Comparison of ENCODE assay signal across 22 mouse cellular contexts in genomic region chr11:116265850-116266249, GRCm38 (mm10). TPM values are rescaled to one million over a fixed set of nuclear protein-coding genes. Genes with fewer than 3 reads are reported as not detected.
DNase-seq lines count a peak whose midpoint lies in the region; ATAC-seq and TF ChIP-seq lines count a peak whose summit lies in the region.
"Had no signal": no experiment of that assay in that cellular context is flagged by ENCODE, and none has a peak within 500 bp of the region (broad histone marks: within the 10 kb centered on the region; RNA-seq: fewer than 3 reads in every experiment).

No protein-coding gene starts in this region.

- no peak for TF ChIP-seq POLR2A in bone marrow, adult 2 months (IDR thresholded peaks at IDR 0.05; ENCODE audit: borderline replicate concordance, control insufficient read depth, low read depth, low read length)

- H3K36me3 ChIP-seq in forebrain, embryonic 15.5 days = peaks cover 80% of the 10 kb centered on the region
- H3K36me3 ChIP-seq in forebrain, embryonic 16.5 days (ENCODE audit: control insufficient read depth, insufficient read depth) = peaks cover 46% of the 10 kb centered on the region
- peaks cover 98% of the 10 kb centered on the region for H3K36me3 ChIP-seq in liver, embryonic 13.5 days
- peaks cover 75% of the 10 kb centered on the region for H3K36me3 ChIP-seq in liver, embryonic 11.5 days (ENCODE audit: control insufficient read depth, insufficient read depth, low read length)

- 97% methylated on average over 4 of the region's 4 CpGs for WGBS in forebrain, embryonic 15.5 days
- WGBS in forebrain, embryonic 16.5 days = 93% methylated on average over 4 of the region's 4 CpGs
- 70% methylated on average over 4 of the region's 4 CpGs for WGBS in liver, embryonic 13.5 days (ENCODE audit: insufficient replicate concordance)
- 84% methylated on average over 4 of the region's 4 CpGs for WGBS in liver, embryonic 11.5 days
- 35% methylated on average over 4 of the region's 4 CpGs for WGBS in bone marrow, adult 2 months

- no peak for DNase-seq in liver, embryonic 13.5 days
- no peak for DNase-seq in liver, embryonic 11.5 days (ENCODE audit: low spot score)
- DNase-seq in MN1 (ENCODE audit: low spot score) = no peak
- DNase-seq in adrenal gland, postnatal 14 days = no peak
- DNase-seq: adrenal gland, adult 2 months; adrenal gland, postnatal 36 days; cerebellum, adult 11 months; cerebellum, adult 8-10 months; cerebellum, postnatal 14 days; gastrocnemius, postnatal 10 days; heart, adult 2 months had no signal

- no peak overlapping the region for H3K4me2 ChIP-seq in forebrain, embryonic 15.5 days (replicated peaks)
- no peak overlapping the region for H3K4me2 ChIP-seq in forebrain, embryonic 16.5 days (ENCODE audit: low read length)
- no peak overlapping the region for H3K4me2 ChIP-seq in liver, embryonic 13.5 days
- no peak overlapping the region for H3K4me2 ChIP-seq in liver, embryonic 11.5 days
- H3K4me2 ChIP-seq: embryonic facial prominence, embryonic 12.5 days; forebrain, embryonic 12.5 days; heart, embryonic 11.5 days; heart, embryonic 15.5 days; hindbrain, embryonic 15.5 days had no signal

- no peak for ATAC-seq in forebrain, embryonic 15.5 days (replicated peaks)
- no peak for ATAC-seq in forebrain, embryonic 16.5 days
- ATAC-seq in liver, embryonic 13.5 days (ENCODE audit: low read depth) = no peak
- ATAC-seq in liver, embryonic 11.5 days (replicated peaks; ENCODE audit: low FRiP score) = no peak
- peak; percentile 53 for ATAC-seq in megakaryocyte progenitor cell, adult 5-6 weeks (replicated peaks; ENCODE audit: poor library complexity)

- no peak overlapping the region for H3K4me3 ChIP-seq in forebrain, embryonic 15.5 days
- no peak overlapping the region for H3K4me3 ChIP-seq in forebrain, embryonic 16.5 days (replicated peaks; ENCODE audit: low read length)
- H3K4me3 ChIP-seq in liver, embryonic 13.5 days (replicated peaks) = no peak overlapping the region
- H3K4me3 ChIP-seq in liver, embryonic 11.5 days (ENCODE audit: low read depth, low read length) = no peak overlapping the region
- no peak overlapping the region for H3K4me3 ChIP-seq in bone marrow, adult 2 months (replicated peaks; ENCODE audit: control insufficient read depth, low read depth, low read length)
- H3K4me3 ChIP-seq: embryonic facial prominence, embryonic 12.5 days; forebrain, embryonic 12.5 days; heart, adult 2 months; heart, embryonic 15.5 days; hindbrain, embryonic 15.5 days had no signal

- peaks cover 10% of the 10 kb centered on the region; the same call in 1 of the 2 replicates for H3K4me1 ChIP-seq in forebrain, embryonic 15.5 days
- peaks cover 4% of the 10 kb centered on the region for H3K4me1 ChIP-seq in forebrain, embryonic 16.5 days (replicated peaks; ENCODE audit: control insufficient read depth, insufficient read depth, low read length)
- H3K4me1 ChIP-seq in liver, embryonic 13.5 days (replicated peaks) = peaks cover 33% of the 10 kb centered on the region
- peaks cover 5% of the 10 kb centered on the region; the same call in 1 of the 2 replicates for H3K4me1 ChIP-seq in liver, embryonic 11.5 days (replicated peaks; ENCODE audit: control insufficient read depth, insufficient read depth, low read length)
- H3K4me1 ChIP-seq in bone marrow, adult 2 months (ENCODE audit: control insufficient read depth, insufficient read depth, low read length) = peaks cover 4% of the 10 kb centered on the region
- H3K4me1 ChIP-seq: embryonic facial prominence, embryonic 12.5 days; heart, embryonic 15.5 days had no signal

- H3K27ac ChIP-seq in forebrain, embryonic 15.5 days (replicated peaks) = 0 out of 2 replicates have a peak overlapping the region, but pooled peaks have one; percentile 15
- no peak overlapping the region for H3K27ac ChIP-seq in forebrain, embryonic 16.5 days (ENCODE audit: low read length)
- peak overlapping the region; percentile 58; the same call in 1 of the 2 replicates for H3K27ac ChIP-seq in liver, embryonic 13.5 days
- no peak overlapping the region for H3K27ac ChIP-seq in liver, embryonic 11.5 days (ENCODE audit: low read depth, low read length)
- H3K27ac ChIP-seq in bone marrow, adult 2 months (ENCODE audit: control insufficient read depth, insufficient read depth, low read depth, low read length, poor library complexity) = 0 out of 2 replicates have a peak overlapping the region, but pooled peaks have one; percentile 5
- H3K27ac ChIP-seq: embryonic facial prominence, embryonic 12.5 days; forebrain, embryonic 12.5 days; heart, adult 2 months; heart, embryonic 15.5 days; hindbrain, embryonic 15.5 days had no signal

- TF ChIP-seq CTCF in bone marrow, adult 2 months (IDR thresholded peaks at IDR 0.05; ENCODE audit: control insufficient read depth, insufficient read depth, low read length) = no peak

- H3K9me3 ChIP-seq in forebrain, embryonic 15.5 days = no peaks in the 10 kb centered on the region
- H3K9me3 ChIP-seq in forebrain, embryonic 16.5 days (ENCODE audit: control insufficient read depth, low read length) = no peaks in the 10 kb centered on the region
- no peaks in the 10 kb centered on the region for H3K9me3 ChIP-seq in liver, embryonic 13.5 days (replicated peaks)
- H3K9me3 ChIP-seq in liver, embryonic 11.5 days (ENCODE audit: control insufficient read depth, low read length) = no peaks in the 10 kb centered on the region
- H3K9me3 ChIP-seq: embryonic facial prominence, embryonic 12.5 days; forebrain, embryonic 12.5 days; heart, embryonic 15.5 days; hindbrain, embryonic 15.5 days had no signal

- H3K9ac ChIP-seq in forebrain, embryonic 15.5 days (replicated peaks) = no peak overlapping the region
- H3K9ac ChIP-seq in forebrain, embryonic 16.5 days (replicated peaks; ENCODE audit: low read depth, low read length) = no peak overlapping the region
- H3K9ac ChIP-seq in liver, embryonic 13.5 days = no peak overlapping the region
- no peak overlapping the region for H3K9ac ChIP-seq in liver, embryonic 11.5 days (ENCODE audit: low read depth, low read length)
- H3K9ac ChIP-seq: embryonic facial prominence, embryonic 12.5 days; forebrain, embryonic 12.5 days; heart, embryonic 15.5 days; hindbrain, embryonic 15.5 days had no signal

- H3K27me3 ChIP-seq in forebrain, embryonic 15.5 days = no peaks in the 10 kb centered on the region
- H3K27me3 ChIP-seq in forebrain, embryonic 16.5 days (replicated peaks; ENCODE audit: control insufficient read depth, insufficient read depth, low read length) = no peaks in the 10 kb centered on the region
- H3K27me3 ChIP-seq in liver, embryonic 13.5 days = no peaks in the 10 kb centered on the region
- no peaks in the 10 kb centered on the region for H3K27me3 ChIP-seq in liver, embryonic 11.5 days (replicated peaks; ENCODE audit: control insufficient read depth, insufficient read depth, low read length)
- H3K27me3 ChIP-seq: embryonic facial prominence, embryonic 12.5 days; forebrain, embryonic 12.5 days; heart, embryonic 15.5 days; hindbrain, embryonic 15.5 days had no signal

RNA-seq across cellular contexts. Expression of gene Srp68, which starts 8.2 kb away (rescaled TPM):
- 68.9 and 71.5 TPM in 2 replicates for polyA plus RNA-seq in forebrain, embryonic 15.5 days (2015; fragmentation: Nextera tagmentation; extraction: Ambion mirVana)
- 64.1 and 72.0 TPM in 2 replicates for polyA plus RNA-seq in forebrain, embryonic 16.5 days (2015; fragmentation: Nextera tagmentation; extraction: Ambion mirVana)
- 47.6 and 51.6 TPM in 2 replicates for polyA plus RNA-seq in liver, embryonic 13.5 days (2015; fragmentation: Nextera tagmentation; extraction: Ambion mirVana)
- polyA plus RNA-seq in liver, embryonic 11.5 days (2014; fragmentation: Nextera tagmentation; extraction: Ambion mirVana) = 88.4 and 89.4 TPM in 2 replicates
- 23.8 and 44.5 TPM in 2 replicates for polyA plus RNA-seq in bone marrow, adult 2 months (2011; ENCODE audit: insufficient read depth, insufficient read length, low replicate concordance, missing spikeins)
- 59.1 and 65.6 TPM in 2 replicates for total RNA-seq in megakaryocyte progenitor cell, adult 5-6 weeks (2015)
- 63.1 and 67.3 TPM in 2 replicates for total RNA-seq in megakaryocyte progenitor cell, adult 5-6 weeks (2017)
- total RNA-seq in adrenal gland, postnatal 14 days (2021) = 63.1 and 70.4 TPM in 2 replicates

RNA-seq across cellular contexts. Expression of gene Galr2, which starts 14.9 kb away (rescaled TPM):
- 0.29 TPM in 1 of 2 replicates, not detected in the other for polyA plus RNA-seq in forebrain, embryonic 15.5 days (2015; fragmentation: Nextera tagmentation; extraction: Ambion mirVana)
- polyA plus RNA-seq in forebrain, embryonic 16.5 days (2015; fragmentation: Nextera tagmentation; extraction: Ambion mirVana) = 0.10 and 0.14 TPM in 2 replicates
- polyA plus RNA-seq in liver, embryonic 13.5 days (2015; fragmentation: Nextera tagmentation; extraction: Ambion mirVana) = 0.07 TPM in 1 of 2 replicates, not detected in the other
- 0.11 TPM in 1 of 2 replicates, not detected in the other for polyA plus RNA-seq in liver, embryonic 11.5 days (2014; fragmentation: Nextera tagmentation; extraction: Ambion mirVana)
- not detected in 2 replicates for polyA plus RNA-seq in bone marrow, adult 2 months (2011; ENCODE audit: insufficient read depth, insufficient read length, low replicate concordance, missing spikeins)
- total RNA-seq in megakaryocyte progenitor cell, adult 5-6 weeks (2015) = not detected in 2 replicates
- total RNA-seq in megakaryocyte progenitor cell, adult 5-6 weeks (2017) = not detected in 2 replicates
- total RNA-seq in adrenal gland, postnatal 14 days (2021) = not detected in 2 replicates
- total RNA-seq: adrenal gland, postnatal 36 days; heart, adult 2 months; heart, postnatal 25 days had no signal
- polyA plus RNA-seq: cortical plate, adult 2 months had no signal

RNA-seq across cellular contexts. Expression of gene Evpl, which starts 28.0 kb away (rescaled TPM):
- 0.19 and 0.33 TPM in 2 replicates for polyA plus RNA-seq in forebrain, embryonic 15.5 days (2015; fragmentation: Nextera tagmentation; extraction: Ambion mirVana)
- 0.32 and 0.39 TPM in 2 replicates for polyA plus RNA-seq in forebrain, embryonic 16.5 days (2015; fragmentation: Nextera tagmentation; extraction: Ambion mirVana)
- polyA plus RNA-seq in liver, embryonic 13.5 days (2015; fragmentation: Nextera tagmentation; extraction: Ambion mirVana) = 0.10 TPM in 2 replicates
- polyA plus RNA-seq in liver, embryonic 11.5 days (2014; fragmentation: Nextera tagmentation; extraction: Ambion mirVana) = 0.56 TPM in 2 replicates
- polyA plus RNA-seq in bone marrow, adult 2 months (2011; ENCODE audit: insufficient read depth, insufficient read length, low replicate concordance, missing spikeins) = 0.30 TPM in 1 of 2 replicates, not detected in the other
- 0.05 and 0.24 TPM in 2 replicates for total RNA-seq in megakaryocyte progenitor cell, adult 5-6 weeks (2015)
- 1.2 and 2.0 TPM in 2 replicates for total RNA-seq in megakaryocyte progenitor cell, adult 5-6 weeks (2017)
- total RNA-seq in adrenal gland, postnatal 14 days (2021) = 1.3 and 1.7 TPM in 2 replicates

RNA-seq across cellular contexts. Expression of gene Exoc7, which starts 41.2 kb away (rescaled TPM):
- polyA plus RNA-seq in forebrain, embryonic 15.5 days (2015; fragmentation: Nextera tagmentation; extraction: Ambion mirVana) = 109 and 114 TPM in 2 replicates
- 114 and 116 TPM in 2 replicates for polyA plus RNA-seq in forebrain, embryonic 16.5 days (2015; fragmentation: Nextera tagmentation; extraction: Ambion mirVana)
- polyA plus RNA-seq in liver, embryonic 13.5 days (2015; fragmentation: Nextera tagmentation; extraction: Ambion mirVana) = 21.3 and 25.1 TPM in 2 replicates
- 47.4 and 51.3 TPM in 2 replicates for polyA plus RNA-seq in liver, embryonic 11.5 days (2014; fragmentation: Nextera tagmentation; extraction: Ambion mirVana)
- 39.1 and 47.2 TPM in 2 replicates for polyA plus RNA-seq in bone marrow, adult 2 months (2011; ENCODE audit: insufficient read depth, insufficient read length, low replicate concordance, missing spikeins)
- total RNA-seq in megakaryocyte progenitor cell, adult 5-6 weeks (2015) = 29.1 and 44.3 TPM in 2 replicates
- 21.7 and 22.1 TPM in 2 replicates for total RNA-seq in megakaryocyte progenitor cell, adult 5-6 weeks (2017)
- 50.5 and 62.8 TPM in 2 replicates for total RNA-seq in adrenal gland, postnatal 14 days (2021)

Comparison
In these comparisons a context has a peak if more than half of its experiments do, and no peak if none do; other contexts are left out.
1. H3K27ac ChIP-seq: peak in forebrain, embryonic 15.5 days (single experiment), liver, embryonic 13.5 days (single experiment) and bone marrow, adult 2 months (single experiment); none in forebrain, embryonic 16.5 days (single experiment) and liver, embryonic 11.5 days (single experiment).